Mouse (Mus musculus) embryonic fibroblast, embryonic 13.5 days (primary cell): ENCODE data around the gene Usmg5. TPM values are rescaled to one million over a fixed set of nuclear protein-coding genes. Genes with fewer than 3 reads are reported as not detected.

Experiments used
- H3K27ac ChIP-seq: 2 replicates; pipeline ENCODE4 v1.5.1; 2012; ENCODE audit warnings: low read length, control low read depth, inconsistent platforms; ENCODE audit not compliant: insufficient read depth
- H3K4me1 ChIP-seq: 2 replicates; pipeline ENCODE4 v1.6.1; 2011; ENCODE audit warnings: low read length; ENCODE audit not compliant: control insufficient read depth, insufficient read depth
- H3K4me3 ChIP-seq: 2 replicates; pipeline ENCODE4 v1.5.1; 2011; ENCODE audit warnings: mild to moderate bottlenecking, control low read depth, low read length; ENCODE audit not compliant: insufficient read depth
- CTCF ChIP-seq: IDR thresholded peaks from 2 replicates; pipeline ENCODE4 v1.5.1; 2011; ENCODE audit warnings: mild to moderate bottlenecking, control low read depth, low read length, moderate library complexity, borderline replicate concordance; ENCODE audit not compliant: insufficient read depth
- POLR2A ChIP-seq: IDR thresholded peaks from 2 replicates; pipeline ENCODE4 v1.6.1; 2011; ENCODE audit warnings: low read depth, mild to moderate bottlenecking, control low read depth, low read length, moderate library complexity
- polyA plus RNA-seq: library from polyadenylated mRNA; stranded (reverse); fragments of >200 nt; gene quantifications from 2 replicates; pipeline ENCODE4 v1.2.4, GENCODE M21; 2011; ENCODE audit warnings: low read depth; ENCODE audit not compliant: missing spikeins, insufficient read length

Gene Usmg5
- polyA plus RNA-seq, 1 experiment, result 728 TPM

DNA sequence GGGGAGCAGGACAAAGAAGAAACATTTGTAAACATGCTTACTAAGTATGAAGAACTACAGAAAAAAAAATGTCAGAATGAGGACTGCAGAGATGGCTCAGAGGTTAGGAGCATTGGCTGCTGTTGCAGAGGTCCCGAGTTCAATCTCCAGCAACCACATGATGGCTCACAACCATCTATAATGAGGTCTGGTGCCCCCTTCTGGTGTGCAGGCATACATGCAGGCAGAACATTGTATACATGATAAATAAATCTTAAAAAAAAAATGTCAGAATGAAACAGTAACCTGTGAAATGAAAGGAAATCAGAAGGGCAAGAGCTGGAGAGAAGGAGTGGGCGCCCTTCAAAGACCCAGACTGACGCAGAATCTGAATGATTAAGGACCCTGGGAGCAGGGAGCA is 24.6 kb downstream of the Usmg5 start:
- H3K27ac ChIP-seq, result no peak overlapping the region
- H3K4me3 ChIP-seq, result no peak overlapping the region
- no peaks in the 10 kb centered on the region for H3K4me1 ChIP-seq
- TF ChIP-seq POLR2A (no peak), CTCF (no peak)

GRCm38 (mm10) chr19:47057684-47058083 is 32.8 kb downstream of the Usmg5 start:
- no peaks in the 10 kb centered on the region for H3K4me1 ChIP-seq
- TF ChIP-seq POLR2A (no peak), CTCF (no peak)
- H3K27ac ChIP-seq, result no peak overlapping the region
- no peak overlapping the region for H3K4me3 ChIP-seq

DNA sequence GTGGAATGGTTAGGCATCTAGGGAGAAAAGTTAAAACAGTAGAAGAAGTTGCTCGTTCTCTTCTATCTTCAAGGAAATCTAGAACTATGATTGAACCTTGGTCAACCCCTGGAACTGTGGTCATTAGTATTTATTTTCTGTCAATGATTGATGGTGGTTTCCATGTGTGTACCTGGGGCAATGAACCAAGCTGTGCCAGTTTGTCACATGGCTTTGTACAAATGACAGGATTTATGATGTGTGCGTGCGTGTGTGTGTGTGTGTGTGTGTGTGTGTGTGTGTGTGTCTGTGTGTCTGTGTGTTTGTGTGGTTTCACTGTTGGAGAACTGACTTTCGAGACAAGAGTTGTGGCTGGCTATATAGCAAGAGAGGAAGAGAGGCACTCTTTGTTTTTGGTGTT is 37.0 kb downstream of the Usmg5 start:
- no peak overlapping the region for H3K27ac ChIP-seq
- H3K4me3 ChIP-seq, result no peak overlapping the region
- TF ChIP-seq POLR2A (no peak), CTCF (no peak)
- no peaks in the 10 kb centered on the region for H3K4me1 ChIP-seq

DNA sequence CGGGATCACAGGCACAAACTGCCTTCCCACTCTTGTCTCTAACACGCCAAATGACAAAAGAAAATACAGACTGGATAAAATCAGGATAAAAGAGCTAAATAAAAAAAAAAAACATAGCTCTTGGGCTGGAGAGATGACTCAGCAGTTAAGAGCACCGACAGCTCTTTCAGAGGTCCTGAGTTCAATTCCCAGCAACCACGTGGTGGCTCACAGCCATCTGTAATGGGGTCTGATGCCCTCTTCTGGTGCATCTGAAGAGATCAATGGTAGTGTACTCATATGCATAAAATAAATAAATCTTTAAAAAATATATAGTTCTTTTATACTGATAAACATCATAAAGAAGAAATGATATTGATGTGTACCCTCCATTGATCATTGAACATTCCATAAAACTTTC is 37.5 kb downstream of the Usmg5 start:
- no peaks in the 10 kb centered on the region for H3K4me1 ChIP-seq
- no peak overlapping the region for H3K27ac ChIP-seq
- TF ChIP-seq POLR2A, result no peak
- TF ChIP-seq CTCF, result no peak
- no peak overlapping the region for H3K4me3 ChIP-seq

GRCm38 (mm10) chr19:47050271-47051032 is 40.0 kb downstream of the Usmg5 start, which contains the start of gene Pcgf6:
Gene Pcgf6 (minus strand): TSS chr19:47050906.
- peak within 1 kb of the TSS; percentile 76 for H3K4me3 ChIP-seq
- TF ChIP-seq CTCF (no peak), POLR2A (peak; percentile 91)
- H3K4me1 ChIP-seq, result no peaks in the 10 kb centered on the region
- peak within 1 kb of the TSS; percentile 71 for H3K27ac ChIP-seq

DNA sequence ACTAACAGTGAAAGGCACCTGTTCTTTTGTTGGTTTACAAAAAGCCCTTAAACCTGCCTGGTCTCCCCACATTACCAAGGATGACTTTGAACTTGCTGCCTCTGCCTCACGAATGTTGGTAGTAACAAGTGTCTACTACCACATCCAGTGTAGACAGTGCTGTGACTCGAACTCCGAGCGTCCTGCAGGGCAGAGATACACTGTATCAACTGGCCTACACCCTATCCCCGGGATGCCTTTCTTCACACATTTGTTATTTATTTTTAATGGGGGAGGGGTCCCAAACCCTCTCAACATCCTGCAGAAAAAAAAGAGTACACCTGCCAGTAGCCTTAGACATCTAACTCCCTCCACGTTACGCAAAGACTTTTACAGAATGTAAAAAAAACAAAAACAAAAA is 40.6 kb downstream of the Usmg5 start:
- Histone ChIP-seq H3K4me1 (no peaks in the 10 kb centered on the region), H3K27ac (no peak overlapping the region), H3K4me3 (peak overlapping the region; percentile 76)
- no peak for TF ChIP-seq POLR2A
- TF ChIP-seq CTCF, result no peak

DNA sequence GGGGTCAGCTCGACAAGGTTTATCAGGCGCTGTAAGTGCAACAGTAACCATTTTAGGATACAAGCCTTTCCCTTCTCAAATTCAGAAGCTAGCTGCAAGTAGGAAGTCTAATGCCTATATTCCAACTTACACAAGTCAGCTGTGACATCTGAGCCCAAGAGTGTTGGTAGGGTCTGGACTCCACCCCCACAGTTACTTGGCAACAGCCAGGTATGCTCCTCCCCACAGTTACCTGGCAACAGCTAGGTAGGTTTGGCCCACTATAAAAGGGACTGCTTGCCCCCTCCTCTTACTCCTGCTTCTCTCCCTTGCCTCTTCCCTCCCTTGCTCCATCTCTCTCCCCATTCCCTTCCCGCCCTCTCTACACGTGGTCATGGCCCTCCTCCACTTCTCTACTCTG is 41.4 kb downstream of the Usmg5 start:
- H3K4me3 ChIP-seq, result no peak overlapping the region
- no peak overlapping the region for H3K27ac ChIP-seq
- no peaks in the 10 kb centered on the region for H3K4me1 ChIP-seq
- TF ChIP-seq POLR2A, result no peak
- no peak for TF ChIP-seq CTCF

DNA sequence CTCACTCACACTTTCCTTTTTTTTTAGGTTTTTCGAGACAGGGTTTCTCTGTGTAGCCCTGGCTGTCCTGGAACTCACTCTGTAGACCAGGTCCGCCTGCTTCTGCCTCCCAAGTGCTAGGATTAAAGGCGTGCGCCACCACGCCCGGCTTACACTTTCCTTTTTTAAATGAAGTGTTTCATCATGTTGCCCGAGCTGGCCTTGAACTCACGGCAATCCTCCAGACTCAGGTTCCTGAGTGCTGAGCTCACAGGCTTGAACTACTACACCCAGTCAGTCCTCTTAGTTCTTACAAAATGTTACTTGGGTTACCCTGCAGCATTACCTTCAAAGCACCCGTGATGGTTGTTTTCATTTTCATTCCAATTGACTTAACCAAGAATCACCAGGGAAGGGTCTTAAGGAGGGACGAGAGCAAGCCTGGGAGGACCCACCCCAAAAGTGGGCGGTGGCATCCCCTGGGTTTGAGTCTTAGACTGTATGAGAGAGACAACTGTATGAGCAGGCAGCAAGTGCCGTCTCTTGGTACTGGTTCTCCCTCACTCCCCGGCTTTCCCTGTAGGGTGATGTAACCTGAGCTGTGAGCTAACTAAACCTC is 43.1 kb downstream of the Usmg5 start:
- no peaks in the 10 kb centered on the region for H3K4me1 ChIP-seq
- TF ChIP-seq CTCF, result no peak
- TF ChIP-seq POLR2A, result no peak
- H3K4me3 ChIP-seq, result no peak overlapping the region
- H3K27ac ChIP-seq, result no peak overlapping the region

DNA sequence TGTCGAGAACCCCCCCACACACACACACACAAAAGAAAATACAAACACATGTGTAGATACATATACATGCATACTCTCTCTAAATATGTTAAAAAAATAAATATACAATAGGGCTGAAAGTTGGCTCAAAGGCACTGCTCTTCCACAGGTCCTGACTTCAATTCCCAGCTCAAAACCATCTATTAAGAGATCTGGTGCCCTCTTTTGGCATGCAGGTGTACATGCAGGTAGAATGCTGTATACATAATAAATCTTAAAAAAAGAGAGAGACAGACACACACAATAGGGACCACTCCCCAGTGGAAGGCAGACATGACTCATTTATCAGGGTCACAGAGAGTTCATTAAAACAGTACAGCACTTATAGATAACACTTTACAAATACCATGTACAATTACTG is 44.1 kb downstream of the Usmg5 start:
- TF ChIP-seq POLR2A, result no peak
- TF ChIP-seq CTCF, result no peak
- H3K27ac ChIP-seq, result no peak overlapping the region
- H3K4me3 ChIP-seq, result no peak overlapping the region
- no peaks in the 10 kb centered on the region for H3K4me1 ChIP-seq

- no peaks in the 10 kb centered on the region for H3K4me1 ChIP-seq
Observed at GRCm38 (mm10) chr19:47043608-47044007, 46.8 kb downstream of the Usmg5 start.

More at GRCm38 (mm10) chr19:47043608-47044007, 46.8 kb downstream of the Usmg5 start:
- Histone ChIP-seq H3K4me3 (no peak overlapping the region), H3K27ac (no peak overlapping the region)
- TF ChIP-seq CTCF (no peak), POLR2A (no peak)
